Mouse (Mus musculus): ENCODE measurements around the gene Castor2. TPM values are rescaled to one million over a fixed set of nuclear protein-coding genes. Genes with fewer than 3 reads are reported as not detected.

Gene Castor2
- total and polyA plus RNA-seq, 3 experiments, result 14.2 to 21.1 (median 20.7) TPM

- no peaks in the 10 kb centered on the region for H3K79me2 ChIP-seq (replicated peaks; ENCODE audit: control insufficient read depth, insufficient read depth, low read length)
- no peak overlapping the region for H3K4me3 ChIP-seq
- TF ChIP-seq CTCF (IDR thresholded peaks at IDR 0.05) (no peak), POLR2A (IDR thresholded peaks at IDR 0.05; ENCODE audit: insufficient read depth, low read depth, low read length) (no peak), EP300 (IDR thresholded peaks at IDR 0.05; ENCODE audit: insufficient read depth, low read depth, low read length) (no peak)
- H3K36me3 ChIP-seq (ENCODE audit: control insufficient read depth, insufficient read depth, low read length), result no peaks in the 10 kb centered on the region
- no peak overlapping the region for H3K27ac ChIP-seq
- no peak for DNase-seq
- no peaks in the 10 kb centered on the region for H3K4me1 ChIP-seq (ENCODE audit: control insufficient read depth, insufficient read depth, low read length)
- WGBS, result 69% methylated on average over 5 of the region's 5 CpGs
- intact Hi-C loops (cut with DNase I), result no loop called here
- no peak overlapping the region for H3K9ac ChIP-seq (ENCODE audit: low read depth, low read length)
- no peaks in the 10 kb centered on the region for H3K27me3 ChIP-seq (ENCODE audit: control insufficient read depth, insufficient read depth, low read length)
Measured at GRCm38 (mm10) chr5:134137933-134138332, 38.4 kb downstream of the Castor2 start.

DNA sequence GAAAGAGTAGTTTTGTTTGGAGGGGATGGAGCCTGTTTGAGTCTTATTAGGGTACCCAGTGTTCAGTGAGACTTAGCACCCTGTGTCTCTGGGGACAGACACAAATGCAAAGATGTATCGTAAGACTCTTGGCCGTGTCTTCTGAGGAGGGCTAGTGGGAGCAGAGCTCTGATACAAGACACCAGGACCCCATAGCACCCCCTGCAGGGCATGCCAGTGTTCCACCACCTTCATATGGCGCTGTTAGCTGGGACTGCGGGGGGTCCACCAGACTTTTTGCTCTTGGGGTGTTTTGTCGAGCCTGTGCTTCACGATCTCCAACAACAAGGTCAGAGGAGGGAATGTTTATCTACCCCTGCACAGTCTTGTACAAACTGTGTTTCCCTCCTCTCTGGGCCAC is 39.9 kb downstream of the Castor2 start:
- H3K4me1 ChIP-seq (ENCODE audit: control insufficient read depth, insufficient read depth, low read length), result no peaks in the 10 kb centered on the region
- 83% methylated on average over 6 of the region's 6 CpGs for WGBS

GRCm38 (mm10) chr5:134141236-134141635 is 41.7 kb downstream of the Castor2 start:
- H3K27ac ChIP-seq, result no peak overlapping the region
- no peak overlapping the region for H3K9ac ChIP-seq (ENCODE audit: low read depth, low read length)
- intact Hi-C loops (cut with DNase I), result no loop called here
- H3K27me3 ChIP-seq (ENCODE audit: control insufficient read depth, insufficient read depth, low read length), result no peaks in the 10 kb centered on the region
- TF ChIP-seq POLR2A (IDR thresholded peaks at IDR 0.05; ENCODE audit: insufficient read depth, low read depth, low read length) (no peak), EP300 (IDR thresholded peaks at IDR 0.05; ENCODE audit: insufficient read depth, low read depth, low read length) (no peak), CTCF (IDR thresholded peaks at IDR 0.05) (no peak)
- DNase-seq, result no peak
- no peaks in the 10 kb centered on the region for H3K36me3 ChIP-seq (ENCODE audit: control insufficient read depth, insufficient read depth, low read length)
- H3K79me2 ChIP-seq (replicated peaks; ENCODE audit: control insufficient read depth, insufficient read depth, low read length), result no peaks in the 10 kb centered on the region
- no peak overlapping the region for H3K4me3 ChIP-seq
- H3K4me1 ChIP-seq (ENCODE audit: control insufficient read depth, insufficient read depth, low read length), result no peaks in the 10 kb centered on the region
- WGBS, result 72% methylated on average over 7 of the region's 7 CpGs

More for the DNA sequence above, 39.9 kb downstream of the Castor2 start:
- H3K27ac ChIP-seq, result no peak overlapping the region
- H3K27me3 ChIP-seq (ENCODE audit: control insufficient read depth, insufficient read depth, low read length), result no peaks in the 10 kb centered on the region
- H3K9ac ChIP-seq (ENCODE audit: low read depth, low read length), result no peak overlapping the region
- H3K79me2 ChIP-seq (replicated peaks; ENCODE audit: control insufficient read depth, insufficient read depth, low read length), result no peaks in the 10 kb centered on the region
- DNase-seq, result no peak
- intact Hi-C loops (cut with DNase I), result no loop called here
- H3K4me3 ChIP-seq, result no peak overlapping the region
- no peaks in the 10 kb centered on the region for H3K36me3 ChIP-seq (ENCODE audit: control insufficient read depth, insufficient read depth, low read length)
- TF ChIP-seq CTCF (IDR thresholded peaks at IDR 0.05) (no peak), POLR2A (IDR thresholded peaks at IDR 0.05; ENCODE audit: insufficient read depth, low read depth, low read length) (no peak), EP300 (IDR thresholded peaks at IDR 0.05; ENCODE audit: insufficient read depth, low read depth, low read length) (no peak)

GRCm38 (mm10) chr5:134142381-134142780 is 42.9 kb downstream of the Castor2 start:
- Histone ChIP-seq H3K79me2 (replicated peaks; ENCODE audit: control insufficient read depth, insufficient read depth, low read length) (no peaks in the 10 kb centered on the region), H3K36me3 (ENCODE audit: control insufficient read depth, insufficient read depth, low read length) (no peaks in the 10 kb centered on the region), H3K27ac (no peak overlapping the region), H3K4me3 (no peak overlapping the region), H3K27me3 (ENCODE audit: control insufficient read depth, insufficient read depth, low read length) (no peaks in the 10 kb centered on the region), H3K9ac (ENCODE audit: low read depth, low read length) (no peak overlapping the region), H3K4me1 (ENCODE audit: control insufficient read depth, insufficient read depth, low read length) (no peaks in the 10 kb centered on the region)
- intact Hi-C loops (cut with DNase I), result no loop called here
- peak in 1 of 2 experiments; percentile 29 for DNase-seq
- 73% methylated on average over 11 of the region's 11 CpGs for WGBS
- TF ChIP-seq EP300 (IDR thresholded peaks at IDR 0.05; ENCODE audit: insufficient read depth, low read depth, low read length) (no peak), POLR2A (IDR thresholded peaks at IDR 0.05; ENCODE audit: insufficient read depth, low read depth, low read length) (no peak), CTCF (IDR thresholded peaks at IDR 0.05) (no peak)

DNA sequence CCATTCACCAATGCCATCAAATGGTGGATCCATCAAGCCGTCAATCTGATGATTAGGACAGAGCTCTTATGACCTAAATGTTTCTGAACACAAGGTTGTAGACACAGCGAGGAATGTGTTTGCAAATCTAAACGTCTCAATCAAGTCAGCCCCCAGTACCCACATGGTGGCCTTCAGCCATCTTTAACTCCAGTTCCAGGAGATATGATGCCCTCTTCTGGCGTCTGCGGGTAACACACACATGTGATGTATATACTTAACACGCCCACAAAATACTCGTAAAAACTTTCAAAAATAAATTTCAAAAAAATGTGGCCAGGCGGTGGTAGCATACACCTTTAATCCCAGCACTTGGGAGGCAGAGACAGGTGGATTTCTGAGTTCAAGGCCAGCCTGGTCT is 45.5 kb downstream of the Castor2 start:
- Histone ChIP-seq H3K27ac (no peak overlapping the region), H3K4me1 (ENCODE audit: control insufficient read depth, insufficient read depth, low read length) (no peaks in the 10 kb centered on the region), H3K79me2 (replicated peaks; ENCODE audit: control insufficient read depth, insufficient read depth, low read length) (no peaks in the 10 kb centered on the region), H3K9ac (ENCODE audit: low read depth, low read length) (no peak overlapping the region), H3K4me3 (no peak overlapping the region), H3K27me3 (ENCODE audit: control insufficient read depth, insufficient read depth, low read length) (no peaks in the 10 kb centered on the region), H3K36me3 (ENCODE audit: control insufficient read depth, insufficient read depth, low read length) (no peaks in the 10 kb centered on the region)
- TF ChIP-seq POLR2A (IDR thresholded peaks at IDR 0.05; ENCODE audit: insufficient read depth, low read depth, low read length), result no peak
- peak; percentile 8; the same call in 1 of the 2 replicates for TF ChIP-seq CTCF (IDR thresholded peaks at IDR 0.05)
- intact Hi-C loops (cut with DNase I), result no loop called here
- no peak for DNase-seq
- 93% methylated on average over 8 of the region's 8 CpGs for WGBS

DNA sequence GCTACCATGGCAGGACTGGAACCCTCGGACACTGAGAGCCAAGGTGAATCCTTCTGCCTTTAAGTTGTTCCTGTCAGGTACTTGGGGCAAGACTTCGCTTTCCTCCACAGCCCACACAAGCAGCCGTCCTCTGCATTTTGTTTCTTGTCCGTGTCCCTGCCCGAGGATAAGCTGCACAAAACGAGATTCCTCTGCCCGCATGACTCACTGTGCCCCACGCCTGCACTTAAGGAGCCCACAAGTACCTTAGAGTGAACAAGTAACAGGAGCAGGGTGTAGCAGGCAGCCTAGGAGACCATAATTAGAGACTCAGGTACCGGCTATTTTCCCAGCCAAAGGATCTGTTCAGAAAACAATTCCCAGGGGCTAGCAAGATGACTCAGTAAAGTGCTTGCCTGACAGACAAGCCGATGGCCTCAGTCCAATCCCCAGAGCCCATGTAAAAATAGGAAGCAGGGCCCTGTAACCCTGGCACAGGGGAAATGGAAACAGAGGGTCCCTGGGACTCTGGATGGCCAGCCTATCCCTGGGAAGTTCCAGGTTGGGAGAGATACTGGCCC is 47.8 kb downstream of the Castor2 start:
- Histone ChIP-seq H3K4me1 (ENCODE audit: control insufficient read depth, insufficient read depth, low read length) (no peaks in the 10 kb centered on the region), H3K4me3 (no peak overlapping the region), H3K79me2 (replicated peaks; ENCODE audit: control insufficient read depth, insufficient read depth, low read length) (no peaks in the 10 kb centered on the region), H3K9ac (ENCODE audit: low read depth, low read length) (no peak overlapping the region), H3K27me3 (ENCODE audit: control insufficient read depth, insufficient read depth, low read length) (no peaks in the 10 kb centered on the region), H3K36me3 (ENCODE audit: control insufficient read depth, insufficient read depth, low read length) (no peaks in the 10 kb centered on the region), H3K27ac (no peak overlapping the region)
- no peak for DNase-seq
- intact Hi-C loops (cut with DNase I), result no loop called here
- no peak for TF ChIP-seq POLR2A (IDR thresholded peaks at IDR 0.05; ENCODE audit: insufficient read depth, low read depth, low read length)
- no peak for TF ChIP-seq CTCF (IDR thresholded peaks at IDR 0.05)
- no peak for TF ChIP-seq EP300 (IDR thresholded peaks at IDR 0.05; ENCODE audit: insufficient read depth, low read depth, low read length)
- 56% methylated on average over 10 of the region's 10 CpGs for WGBS

Measured in heart, adult 2 months (tissue).